Mouse (Mus musculus): ENCODE data around the gene Apobec2.
"Not testable (repeated sequence)": the region's sequence is repeated elsewhere in the genome, so short reads cannot be mapped to it uniquely, and the experiment has no call there.

The Apobec2 gene

GRCm38 (mm10) chr17:48432158-48432980 lies at the start of gene Apobec2:
Gene Apobec2 (minus strand): TSS chr17:48432930.
- no peak for DNase-seq (ENCODE audit: low spot score in 2 of 2)

- peak; percentile 38 to 45 for DNase-seq (ENCODE audit: low spot score in 2 of 2)
Observed at GRCm38 (mm10) chr17:48479952-48480351, 47.2 kb upstream of the Apobec2 start.

GRCm38 (mm10) chr17:48475444-48475843 lies 42.7 kb upstream of the Apobec2 start:
- no peak for DNase-seq (ENCODE audit: low spot score in 2 of 2)

DNA sequence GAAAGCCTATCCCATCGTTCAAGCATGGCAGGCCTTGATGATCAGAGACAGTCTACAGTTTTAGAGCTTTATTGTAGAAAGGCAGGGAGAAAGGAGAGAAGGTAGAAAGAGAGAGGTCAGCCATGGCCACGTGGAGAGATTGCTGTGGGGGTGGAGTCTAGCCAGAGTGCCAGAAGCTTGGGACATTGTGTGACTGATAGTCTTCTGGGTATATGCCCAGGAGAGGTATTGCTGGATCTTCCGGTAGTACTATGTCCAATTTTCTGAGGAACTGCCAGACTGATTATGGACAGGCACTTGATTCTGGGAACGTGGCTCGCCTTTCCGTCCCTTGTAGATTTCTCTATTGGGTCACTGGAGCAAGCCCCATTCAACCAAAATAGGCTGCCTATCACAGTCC lies 41.6 kb upstream of the Apobec2 start:
- not testable (repeated sequence) for DNase-seq (ENCODE audit: low spot score in 2 of 2)

GRCm38 (mm10) chr17:48467395-48468231 lies 34.9 kb upstream of the Apobec2 start:
- peak; percentile 83 to 92 for DNase-seq (ENCODE audit: low spot score in 2 of 2)

GRCm38 (mm10) chr17:48466769-48467394 lies 34.2 kb upstream of the Apobec2 start:
- no peak for DNase-seq (ENCODE audit: low spot score in 2 of 2)

DNA sequence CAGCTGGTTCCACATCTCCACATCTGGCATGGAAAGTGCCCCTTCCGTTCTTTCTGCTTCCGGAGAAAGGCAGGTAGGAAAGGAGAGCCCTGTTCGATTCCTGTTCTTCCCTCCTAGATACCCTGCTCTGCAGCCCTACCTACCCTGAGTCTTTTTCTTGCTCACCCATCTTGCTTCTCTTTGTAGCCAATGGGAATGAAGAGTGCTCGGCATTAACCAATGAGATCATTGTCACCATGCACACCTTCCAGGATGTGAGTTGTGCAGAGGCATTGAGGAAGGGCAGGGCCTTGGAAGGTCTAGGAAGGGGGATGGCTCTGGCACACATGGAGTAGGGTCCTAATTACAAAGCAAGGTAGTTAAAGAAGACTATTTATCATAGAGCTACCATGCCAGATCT lies 30.7 kb upstream of the Apobec2 start:
- DNase-seq (ENCODE audit: low spot score in 2 of 2) = no peak

GRCm38 (mm10) chr17:48462096-48462495 lies 29.4 kb upstream of the Apobec2 start:
- DNase-seq (ENCODE audit: low spot score in 2 of 2) = no peak

DNA sequence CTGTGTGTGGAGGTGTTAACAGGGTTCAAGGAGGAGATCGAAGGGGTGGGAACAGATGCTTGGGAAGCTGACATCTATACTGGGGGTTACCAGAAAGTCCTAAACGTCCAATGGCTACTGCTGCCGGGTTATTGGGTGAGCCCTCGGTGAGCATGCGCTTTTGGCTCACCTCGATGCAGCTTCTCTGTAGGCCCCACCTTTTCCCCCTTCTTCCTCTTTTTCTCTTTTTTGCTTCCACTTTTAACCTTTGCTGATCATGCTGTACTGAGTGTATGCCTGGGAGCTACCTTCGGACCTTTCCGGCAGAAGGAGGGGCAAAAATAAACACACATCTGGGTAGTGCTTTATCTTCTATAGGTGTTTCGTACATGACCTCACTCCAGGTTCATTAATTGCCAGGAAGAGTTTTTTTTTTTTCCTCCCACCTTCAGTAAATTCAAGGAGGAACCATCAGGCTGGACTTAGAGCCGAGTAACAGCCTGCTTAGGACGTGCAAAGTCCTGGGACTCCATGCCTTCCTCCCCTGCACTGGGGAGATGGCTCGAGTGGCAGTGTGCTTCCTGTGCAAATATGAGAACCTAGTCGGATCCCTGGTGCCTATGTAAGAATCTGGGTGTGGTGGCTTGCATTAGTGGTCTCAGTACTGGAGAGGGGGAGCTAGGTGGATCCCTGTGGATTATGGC lies 25.4 kb upstream of the Apobec2 start:
- no peak for DNase-seq (ENCODE audit: low spot score in 2 of 2)

DNA sequence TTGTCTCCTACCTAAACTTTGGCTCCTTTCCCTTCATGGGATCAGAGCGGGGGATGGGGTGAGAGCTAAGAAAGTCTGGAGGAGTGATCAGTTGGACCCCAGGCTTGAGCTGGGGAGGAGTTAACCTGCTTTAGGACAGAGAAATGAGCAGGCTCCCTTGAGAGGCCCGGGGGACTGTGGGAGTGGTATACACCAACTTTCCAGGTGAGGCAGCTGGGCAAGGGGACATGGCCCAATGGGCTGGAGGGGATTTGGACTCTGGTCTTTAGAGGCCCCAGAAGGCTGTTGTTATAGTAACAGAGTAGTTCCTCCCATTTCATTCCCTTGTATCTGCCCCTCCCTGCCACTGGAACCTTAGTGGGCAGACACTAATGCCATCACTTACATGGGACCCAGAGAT lies 23.2 kb upstream of the Apobec2 start:
- DNase-seq (ENCODE audit: low spot score in 2 of 2) = no peak

DNA sequence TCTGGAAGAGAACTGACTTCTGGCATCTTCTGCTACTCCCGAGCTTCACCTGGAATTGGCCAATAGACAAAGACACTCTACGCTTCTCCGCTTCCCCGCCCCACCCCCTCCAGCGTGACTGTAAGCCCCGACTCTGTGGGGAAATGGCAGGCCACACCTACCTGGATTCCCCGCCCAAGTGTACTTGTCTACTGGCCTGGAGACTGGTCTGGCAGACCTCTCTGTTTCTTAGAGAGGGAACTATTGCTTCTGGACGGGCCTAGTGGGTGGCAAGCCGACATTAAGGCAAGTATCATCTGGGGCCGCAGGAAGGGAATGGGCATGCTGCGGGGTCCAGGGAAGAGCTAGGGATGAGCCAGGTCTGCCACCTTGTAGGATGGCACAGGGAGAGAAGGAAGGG lies 22.0 kb upstream of the Apobec2 start, which contains the start of gene Unc5cl:
Gene Unc5cl (plus strand): TSS at position 214 of the 400 bp plus-strand sequence.
- DNase-seq (ENCODE audit: low spot score in 2 of 2) = no peak

DNA sequence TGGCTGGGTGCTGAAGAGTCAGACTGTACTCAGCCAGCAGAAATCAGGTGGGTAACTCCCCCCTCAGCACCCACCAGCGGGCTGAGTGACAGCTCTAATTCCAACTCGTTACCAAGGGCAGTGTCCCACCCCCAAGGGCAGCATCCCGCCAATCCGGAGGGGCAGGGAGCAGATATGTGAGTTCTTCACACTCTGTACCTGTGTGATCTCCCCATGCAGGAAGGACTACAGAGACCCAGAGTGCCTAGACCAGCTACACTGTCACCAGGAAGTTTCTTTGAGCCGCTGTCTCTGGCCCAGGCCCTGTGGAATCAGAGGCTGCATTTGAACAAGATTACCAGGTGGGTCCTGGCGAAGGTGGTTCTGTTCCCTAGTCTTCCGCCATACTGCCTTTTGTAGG lies 21.5 kb upstream of the Apobec2 start:
- no peak for DNase-seq (ENCODE audit: low spot score in 2 of 2)

DNA sequence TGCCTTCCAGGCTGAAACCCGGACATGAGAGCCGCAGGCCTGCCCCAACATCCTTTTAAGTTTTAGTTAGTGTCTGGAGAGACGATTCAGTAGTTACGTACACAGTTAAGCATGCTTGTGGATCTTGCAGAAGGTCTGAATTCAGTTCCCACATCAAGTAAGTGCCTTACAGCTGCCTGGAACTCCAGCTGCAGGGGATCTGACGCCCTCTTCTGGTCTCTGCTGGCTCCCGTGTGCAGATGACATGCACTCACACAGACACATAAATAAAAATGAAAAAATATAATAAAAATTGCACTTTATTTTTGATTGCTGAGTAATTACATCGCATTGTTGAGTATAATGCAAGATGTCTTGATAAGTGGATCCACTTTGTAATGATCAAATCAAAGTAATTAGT lies 20.8 kb upstream of the Apobec2 start:
- no peak for DNase-seq (ENCODE audit: low spot score in 2 of 2)

GRCm38 (mm10) chr17:48451753-48452444 lies 19.2 kb upstream of the Apobec2 start:
- no peak for DNase-seq (ENCODE audit: low spot score in 2 of 2)

GRCm38 (mm10) chr17:48451353-48451675 lies 18.6 kb upstream of the Apobec2 start, which contains the start of gene Tspo2:
Gene Tspo2 (minus strand): TSS chr17:48451522.
- no peak for DNase-seq (ENCODE audit: low spot score in 2 of 2)

GRCm38 (mm10) chr17:48450666-48451352 lies 18.1 kb upstream of the Apobec2 start:
- no peak for DNase-seq (ENCODE audit: low spot score in 2 of 2)

DNA sequence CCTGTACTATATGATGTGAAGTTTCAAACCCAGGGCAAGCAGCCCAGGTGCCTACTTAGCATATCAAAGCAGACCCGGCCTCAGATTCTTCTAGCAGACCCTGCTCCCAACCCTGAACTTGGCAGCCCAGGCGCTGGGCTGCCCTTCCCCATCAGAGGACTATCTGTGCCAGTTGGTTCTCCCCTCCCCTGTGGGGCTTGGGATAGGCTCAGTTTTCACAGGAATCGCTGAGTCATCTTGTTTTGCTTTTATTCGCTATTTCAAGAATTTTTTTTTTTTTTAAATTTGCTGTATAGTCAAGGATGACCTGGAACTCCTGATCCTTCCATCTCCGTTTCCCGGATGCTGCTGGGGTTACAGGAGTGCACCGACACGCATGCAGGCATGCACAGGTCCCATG lies 14.9 kb upstream of the Apobec2 start:
- no peak for DNase-seq (ENCODE audit: low spot score in 2 of 2)

GRCm38 (mm10) chr17:48443542-48444145 lies 10.9 kb upstream of the Apobec2 start:
- DNase-seq (ENCODE audit: low spot score in 2 of 2) = no peak

- no peak for DNase-seq (ENCODE audit: low spot score in 2 of 2)
Observed at GRCm38 (mm10) chr17:48442745-48443457, 10.2 kb upstream of the Apobec2 start.

Measured in right cerebral cortex, postnatal 10 days (tissue).